Mouse (Mus musculus) forebrain, embryonic 13.5 days (tissue): ENCODE measurements around the gene 2310022B05Rik. TPM values are rescaled to one million over a fixed set of nuclear protein-coding genes. Genes with fewer than 3 reads are reported as not detected.

ENCODE experiments used
- polyA plus RNA-seq: library from polyadenylated mRNA; unstranded; fragments of >200 nt; fragmentation: Nextera tagmentation; extraction: Ambion mirVana; gene quantifications from 2 replicates; pipeline ENCODE4 v1.2.1, GENCODE M21; 2015

2310022B05Rik gene
- polyA plus RNA-seq, 1 experiment from 2014 or later = 18.0 TPM

Other genes with a start within 250 kb of the 2310022B05Rik start
- gene Pgbd5, start 223.7 kb downstream of the 2310022B05Rik start, polyA plus RNA-seq = 5.9 and 6.3 TPM in 2 replicates
- 36.1 and 40.3 TPM in 2 replicates for gene Cog2, start 142.6 kb downstream of the 2310022B05Rik start, polyA plus RNA-seq
- 0.21 TPM in 1 of 2 replicates, not detected in the other for gene Agt, start 93.7 kb downstream of the 2310022B05Rik start, polyA plus RNA-seq
- 0.06 TPM in 1 of 2 replicates, not detected in the other for gene Capn9, start 87.3 kb downstream of the 2310022B05Rik start, polyA plus RNA-seq
- 48.4 and 54.8 TPM in 2 replicates for gene Ttc13, start 58.6 kb upstream of the 2310022B05Rik start, polyA plus RNA-seq
- gene Arv1, start 58.8 kb upstream of the 2310022B05Rik start, polyA plus RNA-seq = 29.9 and 36.0 TPM in 2 replicates
- 0.34 and 0.36 TPM in 2 replicates for gene Fam89a, start 88.5 kb upstream of the 2310022B05Rik start, polyA plus RNA-seq
- 9.4 and 9.8 TPM in 2 replicates for gene Trim67, start 129.7 kb upstream of the 2310022B05Rik start, polyA plus RNA-seq
- gene Gnpat, start 199.7 kb upstream of the 2310022B05Rik start, polyA plus RNA-seq = 100 and 110 TPM in 2 replicates
- 48.0 and 48.3 TPM in 2 replicates for gene 2810004N23Rik, start 199.8 kb upstream of the 2310022B05Rik start, polyA plus RNA-seq
- 10.3 and 11.1 TPM in 2 replicates for gene Exoc8, start 234.3 kb upstream of the 2310022B05Rik start, polyA plus RNA-seq
- 9.6 and 9.8 TPM in 2 replicates for gene Sprtn, start 234.5 kb upstream of the 2310022B05Rik start, polyA plus RNA-seq